Mouse (Mus musculus) Patski (cell line): Measurements from ENCODE around the gene Borcs7. TPM values are rescaled to one million over a fixed set of nuclear protein-coding genes. Genes with fewer than 3 reads are reported as not detected.

Experiments used
- ATAC-seq: fragments of 100-300 bp; one replicate; pipeline ENCODE4 v1.8.0; 2021
- CTCF ChIA-PET: fragments of 350-600 bp; sonication (Branson Sonifier 250); formaldehyde crosslinking; loops from one replicate; lab custom pipeline; 2022; ENCODE audit warnings: inconsistent platforms; lab: Charles Lee
- POLR2A ChIA-PET: fragments of 350-600 bp; sonication (Branson Sonifier 250); formaldehyde crosslinking; loops from one replicate; lab custom pipeline; 2022; ENCODE audit warnings: antibody characterized with exemption, inconsistent platforms; lab: Charles Lee
- DNase-seq: peaks from one replicate; pipeline ENCODE4 v3.0.0-alpha.2; 2011; ENCODE audit warnings: low read depth, low spot score
- H3K27me3 ChIP-seq: fragments of 371-371 bp; one replicate; pipeline ENCODE4 v1.5.1; 2021
- CTCF ChIP-seq: fragments of 100-300 bp; IDR thresholded peaks from one replicate; pipeline ENCODE4 v1.5.1; 2021
- in situ Hi-C: fragments of 300-500 bp; cut with MboI; formaldehyde crosslinking; loops from 3 replicates; pipeline ENCODE4 v1.11.1; 2018; ENCODE audit warnings: low pct_unique_long_range_greater_than_20kb, mixed read lengths
- polyA plus RNA-seq: library from polyadenylated mRNA; unstranded; gene quantifications from one replicate; pipeline ENCODE4 v1.2.3, GENCODE M21; 2021

Borcs7 gene
- polyA plus RNA-seq, 1 experiment from 2014 or later, result 8.3 TPM

DNA sequence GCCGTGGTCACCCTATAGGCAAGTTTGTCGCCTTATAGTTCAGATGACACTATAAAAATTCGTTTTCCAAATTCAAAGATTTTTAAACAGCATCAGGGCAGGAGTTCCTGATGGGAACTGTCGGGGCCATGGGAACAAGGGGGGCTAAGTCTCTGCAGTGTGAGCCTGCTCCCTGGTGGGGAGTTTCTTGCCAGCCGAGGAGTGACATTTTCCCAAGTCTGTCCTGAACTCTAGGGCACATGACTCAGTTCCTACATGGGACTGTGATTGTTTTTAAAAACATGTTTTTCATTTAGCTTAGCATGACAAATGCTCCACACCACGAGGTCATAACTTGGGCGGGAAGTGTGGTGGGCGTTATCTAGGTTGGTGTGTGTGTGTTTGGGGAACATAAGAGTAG is 41.9 kb upstream of the Borcs7 start:
- TF ChIP-seq CTCF, result no peak
- ATAC-seq, result no peak
- in situ Hi-C loops, result no loop called here
- CTCF ChIA-PET, result interaction anchor here (1.0 kb wide), 1 partner anchor 13 kb away, joined by 3 read pairs; no protein-coding TSS in a partner anchor
- POLR2A ChIA-PET, result no interaction called here
- no peaks in the 10 kb centered on the region for H3K27me3 ChIP-seq
- no peak for DNase-seq

DNA sequence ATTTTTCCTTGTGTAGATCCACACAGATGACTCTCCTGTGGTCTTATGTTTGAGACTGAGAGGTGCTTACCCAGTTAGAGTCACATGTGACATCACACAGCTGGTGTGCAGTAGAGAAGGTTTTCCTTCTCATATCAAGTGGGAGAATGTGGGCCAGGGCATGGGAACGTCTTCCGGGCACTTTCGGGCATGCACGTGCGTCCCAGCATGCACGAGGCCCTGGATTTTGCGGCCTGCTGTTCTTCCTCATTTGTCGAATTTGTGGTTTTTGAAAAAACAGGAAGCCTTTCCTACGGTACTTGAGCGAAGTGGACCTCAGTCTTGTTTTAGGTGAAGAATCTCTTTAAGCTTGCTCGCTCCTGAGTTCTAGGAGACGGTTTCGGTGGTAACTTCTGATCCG is 41.1 kb upstream of the Borcs7 start:
- CTCF ChIA-PET, result interaction anchor here (1.0 kb wide), 1 partner anchor 14 kb away, joined by 3 read pairs; no protein-coding TSS in a partner anchor
- no peak for TF ChIP-seq CTCF

DNA sequence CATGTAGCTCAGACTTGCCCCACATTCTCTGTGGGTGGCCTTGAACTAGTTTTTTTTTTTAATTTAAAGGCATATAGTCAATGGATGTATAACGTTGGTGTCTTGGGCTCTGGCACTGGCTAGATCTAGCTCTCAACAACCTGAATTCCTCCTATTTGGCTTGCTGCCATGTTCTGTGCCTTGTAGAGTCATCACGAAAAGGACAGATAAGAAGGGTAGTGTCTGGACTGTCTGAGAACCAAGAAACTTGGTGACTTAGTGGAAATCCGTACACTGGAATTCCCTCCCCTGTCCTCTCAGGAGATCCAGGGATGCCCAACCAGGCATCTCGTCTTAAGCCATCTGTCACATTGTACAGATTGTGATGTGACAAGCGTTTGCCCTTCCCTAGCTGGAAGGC is 36.5 kb upstream of the Borcs7 start:
- ChIA-PET POLR2A (no interaction called here), CTCF (interaction anchor here (0.6 to 1.3 kb wide), 6 partner anchors 11 to 102 kb away, joined by 3 read pairs; no protein-coding TSS in a partner anchor)
- no peak for DNase-seq
- TF ChIP-seq CTCF, result no peak
- in situ Hi-C loops, result no loop called here
- no peaks in the 10 kb centered on the region for H3K27me3 ChIP-seq
- no peak for ATAC-seq

More for the DNA sequence above, 41.1 kb upstream of the Borcs7 start:
- in situ Hi-C loops, result no loop called here
- no peak for DNase-seq
- no peaks in the 10 kb centered on the region for H3K27me3 ChIP-seq
- POLR2A ChIA-PET, result no interaction called here
- ATAC-seq, result no peak

DNA sequence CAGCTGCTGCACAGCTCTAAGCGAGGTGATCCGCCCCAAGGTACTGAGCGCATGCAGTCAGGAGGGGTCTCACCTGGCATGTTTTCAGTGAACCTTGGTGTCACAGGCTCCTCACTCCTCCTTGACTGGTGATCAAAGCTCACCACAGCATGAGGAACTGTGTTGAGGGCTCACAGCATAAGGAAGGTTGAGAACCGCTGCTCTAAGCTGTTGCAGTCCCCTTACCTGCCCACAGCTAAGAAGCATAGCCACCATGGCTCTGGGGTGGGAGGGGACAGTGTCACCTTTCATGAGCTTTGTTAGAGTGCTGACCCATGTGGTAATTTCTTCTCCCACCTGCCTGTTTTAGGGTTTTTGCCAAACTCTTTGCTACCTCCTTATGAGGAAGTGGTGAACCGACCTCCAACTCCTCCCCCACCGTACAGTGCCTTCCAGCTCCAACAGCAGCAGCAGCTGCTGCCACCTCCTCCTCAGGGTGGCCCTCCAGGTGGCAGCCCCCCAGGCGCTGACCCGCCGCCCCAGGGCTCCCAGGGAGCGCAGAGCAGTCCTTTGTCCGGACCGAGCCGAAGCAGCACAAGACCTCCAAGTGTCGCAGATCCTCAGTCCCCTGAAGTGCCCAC is 36.0 kb upstream of the Borcs7 start:
- ATAC-seq, result no peak
- ChIA-PET CTCF (interaction anchor here (0.7 to 1.4 kb wide), 5 partner anchors 33 to 101 kb away, joined by 3 read pairs; no protein-coding TSS in a partner anchor), POLR2A (no interaction called here)
- in situ Hi-C loops, result no loop called here
- no peaks in the 10 kb centered on the region for H3K27me3 ChIP-seq
- TF ChIP-seq CTCF, result no peak
- no peak for DNase-seq

DNA sequence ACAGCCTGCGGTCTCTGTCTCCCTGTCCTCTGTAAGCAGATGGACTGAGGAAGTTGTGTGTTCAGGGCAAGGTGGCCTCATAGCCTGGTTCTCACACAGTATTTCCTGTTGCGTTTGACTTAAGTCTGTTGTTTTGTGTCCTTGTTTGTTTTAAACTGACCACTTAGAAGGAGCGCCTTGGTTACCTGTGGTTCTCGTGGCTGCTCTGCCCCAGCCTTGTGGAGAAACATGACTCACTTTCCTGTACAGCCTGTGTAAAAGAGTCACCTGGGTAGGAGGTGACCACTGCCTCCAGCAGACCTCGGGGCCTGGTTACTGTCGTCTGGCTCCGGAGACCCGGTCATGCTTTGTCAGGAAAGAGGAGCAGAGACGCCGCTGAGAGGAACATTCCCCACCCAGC is 34.1 kb upstream of the Borcs7 start:
- no peaks in the 10 kb centered on the region for H3K27me3 ChIP-seq
- TF ChIP-seq CTCF, result no peak
- in situ Hi-C loops, result no loop called here
- ATAC-seq, result no peak
- ChIA-PET CTCF (no interaction called here), POLR2A (no interaction called here)
- DNase-seq, result no peak

DNA sequence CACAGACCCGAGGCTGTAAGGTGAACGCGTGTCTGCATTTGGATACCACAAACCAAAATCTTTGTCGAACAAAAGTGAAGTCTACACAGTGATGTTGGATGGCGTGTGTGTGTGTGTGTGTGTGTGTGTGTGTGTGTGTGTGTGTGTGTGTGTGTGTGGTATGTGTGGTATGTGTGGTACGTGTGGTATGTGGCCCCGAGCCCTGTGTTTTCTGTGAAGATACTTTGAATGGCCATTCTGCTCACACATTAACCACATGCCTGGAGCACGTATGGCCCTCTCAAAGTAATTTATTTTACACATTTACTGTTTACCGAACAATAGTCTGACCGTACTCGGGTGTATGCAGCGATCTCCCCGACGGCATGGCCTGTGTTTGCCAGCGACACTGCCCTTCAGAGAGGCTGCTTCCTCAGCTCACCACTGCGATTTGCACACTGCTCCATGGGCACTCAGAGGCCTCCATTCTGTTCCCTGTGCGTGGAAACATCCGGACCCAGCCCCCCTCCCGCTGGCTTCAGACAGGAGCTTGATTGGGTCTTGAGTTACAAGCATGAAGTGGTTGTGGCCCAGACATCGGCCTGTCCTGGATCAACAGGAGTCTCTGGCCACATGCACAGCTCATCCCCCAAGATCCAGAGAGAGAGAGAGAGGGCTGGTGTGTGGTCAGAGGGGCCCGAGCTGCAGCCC is 33.4 kb upstream of the Borcs7 start:
- DNase-seq, result no peak
- POLR2A ChIA-PET, result no interaction called here
- CTCF ChIA-PET, result no interaction called here
- ATAC-seq, result no peak
- in situ Hi-C loops, result no loop called here
- TF ChIP-seq CTCF, result no peak
- no peaks in the 10 kb centered on the region for H3K27me3 ChIP-seq

DNA sequence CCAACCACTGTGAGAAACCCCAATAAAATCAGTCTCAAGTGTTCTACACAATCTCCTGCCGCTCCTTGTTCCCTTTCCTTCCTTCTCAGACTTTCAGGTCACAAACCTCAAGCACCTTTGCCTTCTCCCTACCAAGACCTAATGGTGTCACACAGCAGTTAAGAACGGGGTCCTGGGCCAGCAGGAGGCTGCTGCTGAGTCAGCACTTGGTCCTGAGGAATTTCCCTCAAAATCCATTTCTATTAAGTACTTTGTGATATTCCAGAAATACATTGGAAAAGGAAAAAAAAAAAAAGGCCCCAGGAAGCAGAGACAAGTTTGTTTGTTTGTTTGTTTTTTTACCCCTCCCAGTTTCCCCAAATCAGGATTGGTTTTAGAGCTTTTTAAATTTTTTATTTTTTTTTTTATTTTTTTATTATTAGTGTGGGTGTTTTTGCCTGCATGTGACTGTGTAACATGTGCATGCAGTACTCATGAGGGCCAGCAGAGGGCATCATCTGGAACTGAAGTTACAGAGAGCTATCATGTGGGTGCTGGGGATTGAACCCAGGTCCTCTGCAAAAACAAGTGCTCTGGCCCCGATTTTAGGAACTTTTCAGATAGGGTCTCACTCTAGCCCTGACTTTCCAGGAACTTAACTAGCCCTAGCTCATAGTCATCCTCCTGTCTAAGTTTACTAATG is 32.2 kb upstream of the Borcs7 start:
- in situ Hi-C loops, result no loop called here
- DNase-seq, result no peak
- ATAC-seq, result no peak
- H3K27me3 ChIP-seq, result no peaks in the 10 kb centered on the region
- no peak for TF ChIP-seq CTCF
- ChIA-PET CTCF (interaction anchor here (0.8 to 2.0 kb wide), 3 partner anchors 13 to 68 kb away, joined by 4 to 5 read pairs (median 4); partner anchors contain the start of gene Cyp17a1), POLR2A (interaction anchor here (0.6 kb wide), 1 partner anchor 69 kb away, joined by 3 read pairs; no protein-coding TSS in a partner anchor)

DNA sequence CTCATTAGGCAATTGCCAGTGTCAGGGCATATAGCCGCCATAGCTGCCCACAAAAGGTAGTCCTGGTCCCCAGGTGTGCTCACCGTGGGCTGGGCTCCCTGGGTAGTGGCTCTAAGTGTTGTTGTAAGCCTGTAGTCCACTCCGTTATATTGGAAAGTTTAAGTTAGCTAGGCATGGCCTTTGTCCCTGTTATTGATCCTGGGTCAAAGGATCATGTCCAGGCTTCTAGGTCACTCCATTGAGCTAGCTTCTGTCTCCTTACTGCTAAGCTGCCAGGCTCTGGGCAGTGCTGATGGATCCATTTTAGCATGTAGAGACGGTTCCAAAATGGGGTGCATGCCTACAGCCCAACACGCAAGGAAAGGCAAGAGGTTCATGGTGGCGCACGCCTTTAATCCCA is 31.4 kb upstream of the Borcs7 start:
- TF ChIP-seq CTCF, result no peak
- in situ Hi-C loops, result no loop called here
- ATAC-seq, result no peak
- ChIA-PET CTCF (interaction anchor here (0.6 to 2.0 kb wide), 4 partner anchors 13 to 70 kb away, joined by 4 to 5 read pairs (median 4); partner anchors contain the start of gene Cyp17a1), POLR2A (interaction anchor here (1.0 kb wide), 2 partner anchors 9 to 14 kb away, joined by 3 read pairs; no protein-coding TSS in a partner anchor)
- H3K27me3 ChIP-seq, result no peaks in the 10 kb centered on the region
- DNase-seq, result no peak

DNA sequence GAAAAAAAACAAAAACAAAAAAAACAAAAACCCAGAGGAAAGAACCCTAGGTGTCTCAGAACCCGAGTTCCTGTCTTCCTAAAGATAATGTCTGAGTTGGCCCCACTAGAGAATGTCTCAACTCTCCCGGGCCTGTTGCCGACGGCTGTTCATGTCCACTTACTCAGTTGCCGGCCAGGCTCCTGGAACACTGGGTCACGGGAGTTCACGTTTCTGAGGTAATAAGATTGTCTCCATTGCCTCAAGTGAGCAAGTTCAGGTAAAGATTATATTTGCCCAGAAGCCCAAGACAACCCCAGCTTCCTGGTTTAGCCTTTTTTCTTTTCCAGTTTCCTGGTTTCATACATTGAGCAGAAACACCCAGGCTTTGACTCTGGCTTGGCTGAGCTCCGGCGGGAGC is 30.9 kb upstream of the Borcs7 start:
- DNase-seq (no peak), ATAC-seq (no peak)
- ChIA-PET POLR2A (interaction anchor here (1.0 kb wide), 2 partner anchors 8 to 14 kb away, joined by 3 read pairs; no protein-coding TSS in a partner anchor), CTCF (interaction anchor here (0.6 to 2.0 kb wide), 2 partner anchors 12 to 71 kb away, joined by 4 read pairs; no protein-coding TSS in a partner anchor)
- in situ Hi-C loops, result no loop called here
- no peaks in the 10 kb centered on the region for H3K27me3 ChIP-seq
- TF ChIP-seq CTCF, result no peak

DNA sequence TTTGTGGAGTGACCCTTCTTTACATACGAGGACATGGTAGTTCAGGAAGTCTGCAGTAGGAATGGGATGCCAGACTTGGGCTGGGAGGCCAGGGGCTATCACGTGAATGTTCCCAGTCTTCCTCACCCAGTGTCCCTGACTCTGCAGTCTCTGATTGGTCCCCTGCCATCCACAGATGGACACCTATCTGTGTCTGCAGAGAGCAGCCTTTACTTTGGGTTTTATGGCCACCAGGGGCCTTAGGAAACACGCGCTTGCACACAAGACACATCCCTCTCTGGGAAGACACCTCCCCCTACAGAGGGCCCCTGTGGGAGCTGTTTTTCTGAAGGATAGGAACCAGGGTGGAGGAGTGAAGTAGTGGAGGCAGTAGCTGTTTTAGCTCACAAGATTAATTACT is 28.2 kb upstream of the Borcs7 start:
- POLR2A ChIA-PET, result no interaction called here
- in situ Hi-C loops, result no loop called here
- CTCF ChIA-PET, result interaction anchor here (0.6 to 1.6 kb wide), 2 partner anchors 9 to 82 kb away, joined by 3 to 5 read pairs; no protein-coding TSS in a partner anchor
- no peak for DNase-seq
- no peak for TF ChIP-seq CTCF
- H3K27me3 ChIP-seq, result peaks cover 1% of the 10 kb centered on the region
- no peak for ATAC-seq
